Mouse (Mus musculus): Measurements from ENCODE around the gene Guca2a.

- TF ChIP-seq CTCF (IDR thresholded peaks at IDR 0.05; ENCODE audit: low read depth) (no peak), EP300 (IDR thresholded peaks at IDR 0.05; ENCODE audit: low read depth) (no peak)
These were observed 10.6 kb upstream of the Guca2a start for GRCm38 (mm10) chr4:119626876-119627275.
